Mouse (Mus musculus) liver, adult 2 months (tissue): ENCODE measurements around the gene Rrp12.

ENCODE experiments used
- CTCF ChIP-seq: fragments of 200-500 bp; IDR thresholded peaks from 2 replicates; pipeline ENCODE4 v1.5.1; 2011; ENCODE audit warnings: low read depth, low read length, control low read depth
- POLR2A ChIP-seq: fragments of 200-500 bp; IDR thresholded peaks from 2 replicates; pipeline ENCODE4 v1.6.1; 2011; ENCODE audit warnings: low read length, control low read depth; ENCODE audit not compliant: insufficient read depth; ENCODE audit errors: extremely low read depth

- TF ChIP-seq POLR2A (no peak), CTCF (no peak)
These were observed 12.8 kb upstream of the Rrp12 start for GRCm38 (mm10) chr19:41908736-41909135.
